In the genomic region with DNA sequence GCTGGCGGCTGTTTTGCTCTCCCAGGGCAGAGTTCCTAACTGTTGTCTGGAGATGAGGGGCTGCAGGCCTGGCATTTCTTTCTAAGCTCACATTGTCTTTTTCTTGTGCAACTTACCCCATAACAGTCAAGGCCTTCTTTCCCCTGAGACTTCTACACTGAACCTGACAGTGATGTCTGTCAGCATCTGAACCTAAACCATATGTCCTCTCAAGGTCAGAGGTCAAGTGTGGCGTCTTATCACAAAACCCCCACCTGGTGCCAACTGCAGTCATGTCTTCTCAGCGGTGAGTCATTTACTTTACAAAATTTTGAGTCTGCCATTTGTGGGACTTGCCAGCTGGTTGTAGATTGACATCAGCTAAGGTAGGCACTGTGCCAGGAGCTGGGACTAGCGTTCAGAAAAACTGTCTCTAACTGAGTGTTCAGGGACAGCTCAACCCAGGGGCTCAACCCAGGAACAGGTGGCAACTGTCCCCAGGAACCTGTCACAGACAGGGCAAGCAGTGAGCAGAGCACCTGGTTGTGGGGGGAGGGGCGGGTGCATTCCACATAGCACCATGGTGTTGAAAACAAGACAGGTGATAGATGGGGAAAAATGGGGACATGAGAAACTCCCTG, we compare ENCODE assay signal across 8 mouse cellular contexts.
DNase-seq lines count a peak whose midpoint lies in the region; ATAC-seq lines count a peak whose summit lies in the region.

No protein-coding gene starts in this region.

- no peak for ATAC-seq in heart, embryonic 12.5 days (ENCODE audit: insufficient number of reproducible peaks, low FRiP score)
- ATAC-seq in monocyte, adult 5-6 weeks (replicated peaks; ENCODE audit: insufficient number of reproducible peaks, low FRiP score, low TSS enrichment, poor library complexity, severe bottlenecking), result no peak

- H3K4me1 ChIP-seq in heart, embryonic 12.5 days (replicated peaks), result peaks cover 26% of the 10 kb centered on the region

- no peak overlapping the region for H3K4me3 ChIP-seq in heart, embryonic 12.5 days

- 44% methylated on average over 5 of the region's 5 CpGs for WGBS in heart, embryonic 12.5 days

- no peaks in the 10 kb centered on the region for H3K27me3 ChIP-seq in heart, embryonic 12.5 days (replicated peaks)

- H3K27ac ChIP-seq in heart, embryonic 12.5 days (ENCODE audit: poor library complexity, severe bottlenecking), result no peak overlapping the region

- no peaks in the 10 kb centered on the region for H3K9me3 ChIP-seq in heart, embryonic 12.5 days (replicated peaks)

- no peak overlapping the region for H3K9ac ChIP-seq in heart, embryonic 12.5 days

- DNase-seq in heart, adult 11 months, result peak; percentile 88
- DNase-seq in right cerebral cortex, adult 18-20 months, result peak; percentile 27
- no peak for DNase-seq in right cerebral cortex, postnatal 36 days (ENCODE audit: low spot score in 2 of 2)
- DNase-seq in cerebellum, adult 9-11 months, result peak; percentile 76
- DNase-seq in right cerebral cortex, postnatal 10 days (ENCODE audit: low spot score in 2 of 2), result peak; percentile 60 to 66
- no peak for DNase-seq in heart, adult 9 months (ENCODE audit: low spot score in 2 of 2)

- H3K4me2 ChIP-seq in heart, embryonic 12.5 days, result no peak overlapping the region

- no peaks in the 10 kb centered on the region for H3K36me3 ChIP-seq in heart, embryonic 12.5 days

Comparison
In these comparisons a context has a peak if more than half of its experiments do, and no peak if none do; other contexts are left out.
1. DNase-seq: peak in heart, adult 11 months (single experiment), right cerebral cortex, adult 18-20 months (single experiment), cerebellum, adult 9-11 months (single experiment) and right cerebral cortex, postnatal 10 days (2 of 2); none in right cerebral cortex, postnatal 36 days (0 of 2) and heart, adult 9 months (0 of 2).